Mouse (Mus musculus) urinary bladder, postnatal 25 days (tissue): ENCODE results near the gene Rnf5.

Experiments
- DNase-seq: peaks from one replicate; pipeline ENCODE4 v3.0.0; 2022; ENCODE audit warnings: low spot score

Rnf5 gene

GRCm38 (mm10) chr17:34585877-34586771 is 17.4 kb downstream of the Rnf5 start:
- DNase-seq: no peak

DNA sequence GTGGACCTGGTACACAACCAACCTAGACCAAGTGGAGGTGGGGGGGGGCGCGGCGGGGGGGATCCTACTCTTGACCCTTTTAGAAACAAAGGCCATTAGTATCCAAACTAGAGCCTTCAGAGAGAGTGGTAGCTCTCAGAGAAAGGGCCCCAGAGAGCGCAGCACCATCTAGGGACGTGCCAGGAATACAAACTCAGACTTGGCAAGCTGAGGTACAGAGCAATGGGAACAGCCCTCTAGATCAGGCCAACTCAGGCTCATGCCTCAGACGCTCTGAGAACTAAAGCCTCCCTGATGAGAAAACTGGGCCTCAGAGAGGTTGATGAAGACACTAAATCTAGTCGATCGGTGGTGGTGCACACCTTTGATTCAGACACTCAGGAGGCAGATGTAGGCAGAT is 18.4 kb downstream of the Rnf5 start:
- DNase-seq: no peak

- no peak for DNase-seq
Measured at GRCm38 (mm10) chr17:34583819-34584218, 19.7 kb downstream of the Rnf5 start.

DNA sequence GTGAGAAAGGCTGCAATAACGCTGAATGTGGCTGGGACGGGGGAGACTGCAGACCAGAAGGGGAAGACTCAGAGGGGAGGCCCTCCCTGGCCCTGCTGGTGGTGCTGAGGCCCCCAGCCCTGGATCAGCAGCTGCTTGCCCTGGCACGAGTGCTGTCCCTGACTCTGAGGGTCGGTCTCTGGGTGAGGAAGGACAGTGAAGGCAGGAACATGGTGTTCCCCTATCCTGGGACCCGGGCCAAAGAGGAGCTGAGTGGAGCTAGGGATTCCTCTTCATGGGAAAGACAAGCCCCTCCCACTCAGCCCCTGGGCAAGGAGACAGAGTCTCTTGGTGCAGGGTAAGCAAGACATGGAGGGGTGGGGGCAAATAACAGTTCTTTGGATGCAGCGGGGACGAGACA is 20.1 kb downstream of the Rnf5 start:
- no peak for DNase-seq

DNA sequence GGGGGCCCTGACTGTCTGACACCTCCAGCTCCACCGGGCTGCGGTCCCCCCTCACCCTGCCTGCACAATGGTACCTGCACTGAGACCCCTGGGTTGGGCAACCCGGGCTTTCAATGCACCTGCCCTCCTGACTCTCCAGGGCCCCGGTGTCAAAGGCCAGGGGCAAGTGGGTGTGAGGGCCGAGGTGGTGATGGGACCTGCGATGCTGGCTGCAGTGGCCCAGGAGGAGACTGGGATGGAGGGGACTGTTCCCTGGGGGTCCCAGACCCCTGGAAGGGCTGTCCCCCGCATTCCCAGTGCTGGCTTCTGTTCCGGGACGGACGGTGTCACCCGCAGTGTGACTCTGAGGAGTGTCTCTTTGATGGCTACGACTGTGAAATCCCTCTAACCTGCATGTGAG is 21.0 kb downstream of the Rnf5 start:
- DNase-seq: no peak

DNA sequence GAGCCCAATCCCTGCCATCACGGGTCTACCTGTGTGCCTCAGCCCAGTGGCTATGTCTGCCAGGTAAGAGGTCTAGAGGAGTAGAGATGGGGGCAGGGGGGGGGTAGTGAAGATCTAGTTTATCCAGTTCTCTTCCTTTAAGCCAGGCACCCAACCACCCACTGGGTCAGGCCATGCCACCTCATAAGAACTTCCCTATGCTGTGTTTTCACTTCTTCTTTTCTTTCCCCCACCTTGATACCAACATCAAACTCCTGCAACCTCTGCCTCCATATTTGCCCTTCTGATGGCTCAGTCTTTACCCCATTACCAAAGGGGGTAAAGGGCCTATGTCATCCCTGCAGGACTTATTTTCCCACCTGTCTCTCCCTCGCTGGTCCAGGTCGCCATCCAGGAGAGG is 25.4 kb downstream of the Rnf5 start:
- no peak for DNase-seq

DNA sequence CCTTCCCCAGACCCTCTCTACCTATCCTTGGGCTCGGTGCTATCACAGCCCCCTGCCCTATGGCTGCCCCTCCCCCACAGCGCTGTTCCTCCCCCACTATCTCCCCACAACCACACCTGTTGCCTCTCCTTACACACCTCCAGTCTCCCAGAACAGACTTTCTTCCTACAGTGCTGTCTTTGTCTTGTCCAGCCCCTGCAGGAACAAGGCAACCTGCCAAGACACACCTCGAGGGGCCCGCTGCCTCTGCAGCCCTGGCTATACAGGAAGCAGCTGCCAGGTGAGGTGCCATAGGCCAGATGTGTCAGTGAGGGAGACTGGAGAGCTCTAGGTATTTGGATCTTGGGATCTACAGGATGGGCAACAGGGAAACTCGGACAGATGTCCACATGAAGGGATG is 26.9 kb downstream of the Rnf5 start:
- DNase-seq: no peak

DNA sequence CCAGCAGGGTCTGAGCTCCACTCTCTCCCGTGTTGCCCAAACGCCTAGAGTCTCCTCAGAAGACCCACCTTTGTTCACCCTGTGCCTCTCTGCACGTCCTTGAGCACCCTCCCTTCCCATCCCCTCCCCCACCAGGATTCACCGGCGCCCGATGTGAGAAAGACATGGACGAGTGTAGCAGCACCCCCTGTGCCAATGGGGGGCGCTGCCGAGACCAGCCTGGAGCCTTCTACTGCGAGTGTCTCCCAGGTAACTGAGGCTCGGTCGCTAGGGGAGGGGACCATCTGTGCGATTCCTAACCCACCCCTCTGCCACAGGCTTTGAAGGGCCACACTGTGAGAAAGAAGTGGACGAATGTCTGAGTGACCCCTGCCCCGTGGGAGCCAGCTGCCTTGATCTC is 31.1 kb downstream of the Rnf5 start:
- DNase-seq: no peak

DNA sequence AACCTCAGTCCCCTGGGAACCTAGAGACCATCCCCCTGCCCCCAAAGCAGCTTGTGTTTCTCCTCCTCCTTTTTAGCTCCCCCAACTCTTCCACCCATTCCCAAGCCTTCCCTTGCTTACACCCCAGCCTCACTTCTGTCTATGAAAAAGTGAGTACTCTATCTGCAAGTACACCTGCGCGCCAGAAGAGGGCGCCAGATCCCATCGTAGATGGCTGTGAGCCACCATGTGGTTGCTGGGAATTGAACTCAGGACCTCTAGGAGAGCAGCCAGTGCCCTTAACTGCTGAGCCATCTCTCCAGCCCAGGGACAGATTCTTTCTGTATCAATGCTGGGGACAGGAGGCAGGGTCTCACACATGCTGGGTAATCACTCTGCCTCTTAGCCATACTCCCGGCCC is 31.6 kb downstream of the Rnf5 start:
- DNase-seq: no peak

DNA sequence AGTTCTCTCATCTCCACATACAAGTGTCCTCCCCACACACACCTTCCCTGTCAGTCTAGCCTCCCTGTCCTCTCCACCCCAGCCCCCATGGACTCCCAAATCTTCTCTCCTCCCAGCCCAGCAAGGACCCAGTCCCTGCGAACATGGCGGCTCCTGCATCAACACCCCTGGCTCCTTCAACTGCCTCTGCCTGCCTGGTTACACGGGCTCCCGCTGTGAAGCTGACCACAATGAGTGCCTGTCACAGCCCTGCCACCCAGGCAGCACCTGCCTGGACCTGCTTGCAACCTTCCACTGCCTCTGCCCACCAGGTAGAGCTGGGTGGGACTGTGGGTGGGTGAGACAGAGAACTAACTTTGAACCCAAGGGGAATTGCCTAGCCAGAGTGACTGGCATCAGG is 33.6 kb downstream of the Rnf5 start:
- DNase-seq: no peak

GRCm38 (mm10) chr17:34568421-34568820 is 35.1 kb downstream of the Rnf5 start:
- no peak for DNase-seq

DNA sequence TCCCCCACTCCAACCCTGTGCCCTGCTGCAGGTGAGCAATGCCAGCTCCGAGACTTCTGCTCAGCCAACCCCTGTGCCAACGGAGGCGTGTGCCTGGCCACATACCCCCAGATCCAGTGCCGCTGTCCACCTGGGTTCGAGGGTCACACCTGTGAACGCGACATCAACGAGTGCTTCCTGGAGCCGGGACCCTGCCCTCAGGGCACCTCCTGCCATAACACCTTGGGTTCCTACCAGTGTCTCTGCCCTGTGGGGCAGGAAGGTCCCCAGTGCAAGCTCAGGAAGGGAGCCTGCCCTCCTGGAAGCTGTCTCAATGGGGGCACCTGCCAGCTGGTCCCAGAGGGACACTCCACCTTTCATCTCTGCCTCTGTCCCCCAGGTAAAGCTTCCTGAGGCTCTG is 36.2 kb downstream of the Rnf5 start:
- no peak for DNase-seq

DNA sequence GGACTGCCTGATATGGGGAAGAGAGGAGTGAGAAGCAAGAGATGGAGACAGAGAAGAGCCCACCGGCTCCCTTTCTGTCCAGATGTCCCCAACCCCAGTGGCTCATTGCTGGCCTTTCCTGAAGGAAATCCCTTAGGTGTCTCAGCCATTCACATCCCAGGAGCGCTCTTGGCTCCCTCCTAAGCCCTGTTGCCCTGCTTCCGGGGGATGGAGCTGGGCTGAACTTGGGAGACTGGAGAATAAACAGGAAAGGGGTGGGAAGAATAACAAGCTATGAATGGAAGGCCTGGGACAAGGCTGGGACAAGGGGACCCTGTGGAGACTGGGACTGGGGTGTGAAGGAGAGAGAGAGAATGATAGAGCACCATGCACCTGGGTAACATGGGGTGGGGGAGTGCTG is 38.7 kb downstream of the Rnf5 start:
- DNase-seq: no peak

- DNase-seq: no peak
Measured at GRCm38 (mm10) chr17:34564003-34564421, 39.5 kb downstream of the Rnf5 start, which contains the start of gene Notch4. Gene Notch4 (plus strand): TSS chr17:34564268.

DNA sequence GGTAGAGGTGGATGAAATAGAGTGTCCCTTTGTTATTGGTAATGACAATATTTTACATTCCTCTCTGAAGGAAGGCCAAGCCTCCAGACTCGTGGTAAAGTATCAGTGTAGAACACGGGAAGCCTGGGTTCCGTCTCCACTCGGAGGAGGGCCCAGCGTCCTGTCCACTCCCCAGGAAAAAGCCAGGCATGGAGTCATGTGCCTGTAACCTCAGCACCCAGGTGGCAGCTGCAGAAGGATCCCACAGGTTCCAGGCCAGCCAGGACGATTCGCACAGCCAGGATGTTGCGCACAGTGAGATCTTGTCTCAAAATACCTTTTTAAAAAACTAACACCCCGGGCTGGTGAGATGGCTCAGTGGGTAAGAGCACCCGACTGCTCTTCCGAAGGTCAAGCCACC is 40.1 kb downstream of the Rnf5 start:
- no peak for DNase-seq

DNA sequence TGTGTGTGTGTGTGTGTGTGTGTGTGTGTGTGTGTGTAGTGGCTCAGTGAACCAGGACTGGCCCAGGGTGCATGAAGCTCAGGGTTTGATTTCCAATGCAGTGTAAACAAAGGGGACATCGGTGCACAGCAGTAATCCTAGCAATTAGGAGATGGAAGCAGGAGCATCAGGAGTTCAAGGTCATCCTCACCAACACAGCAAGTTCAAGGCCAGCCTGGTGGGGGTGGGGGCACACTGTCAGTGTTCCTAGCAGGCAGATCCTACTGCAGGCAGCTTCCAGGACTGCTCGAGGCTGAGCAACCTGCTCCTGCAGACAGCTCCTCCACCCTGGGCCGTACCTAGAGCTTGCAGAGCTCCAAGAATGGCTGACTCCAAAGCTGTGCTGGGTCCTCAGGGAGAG is 40.9 kb downstream of the Rnf5 start:
- no peak for DNase-seq

- DNase-seq: no peak
Measured at GRCm38 (mm10) chr17:34561200-34561599, 42.3 kb downstream of the Rnf5 start.

DNA sequence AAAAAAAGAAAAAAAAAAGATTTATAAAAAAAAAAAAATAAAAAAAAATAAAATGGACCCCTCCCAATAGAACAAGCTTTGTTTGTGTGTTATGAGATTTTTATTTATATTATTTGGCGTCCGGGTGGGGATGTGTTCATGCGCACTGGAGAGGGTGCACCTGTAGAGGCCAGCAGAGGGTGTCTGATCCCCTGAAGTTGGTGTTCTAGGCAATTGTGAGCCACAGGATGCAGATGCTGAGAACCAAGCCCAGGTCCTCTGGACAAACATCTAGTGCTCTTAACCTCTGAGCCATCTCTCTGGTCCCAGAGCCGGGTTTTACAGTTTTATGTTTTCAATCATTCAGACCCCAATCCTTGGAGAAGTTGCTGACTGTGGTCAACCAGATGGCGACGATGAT is 43.1 kb downstream of the Rnf5 start:
- no peak for DNase-seq

DNA sequence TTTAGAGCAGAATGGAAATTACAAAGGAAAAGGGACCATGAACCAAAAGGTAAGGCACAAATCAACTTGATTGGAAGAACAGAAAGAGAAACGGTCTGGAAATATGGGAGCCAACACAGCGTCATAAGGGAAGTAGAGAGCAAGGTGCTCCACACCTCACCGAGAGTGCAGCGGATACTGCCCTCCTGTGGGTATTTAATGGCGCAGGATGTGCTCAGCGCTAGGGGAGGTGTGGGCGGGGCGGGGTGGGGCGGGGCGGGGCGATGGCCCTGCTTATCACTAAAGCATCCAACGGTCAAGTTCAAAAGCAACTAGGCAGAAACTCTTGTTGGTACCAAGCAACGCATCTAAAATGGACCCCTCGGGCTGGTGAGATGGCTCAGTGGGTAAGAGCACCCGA is 43.6 kb downstream of the Rnf5 start:
- DNase-seq: no peak

GRCm38 (mm10) chr17:34559116-34559515 is 44.4 kb downstream of the Rnf5 start:
- DNase-seq: no peak

DNA sequence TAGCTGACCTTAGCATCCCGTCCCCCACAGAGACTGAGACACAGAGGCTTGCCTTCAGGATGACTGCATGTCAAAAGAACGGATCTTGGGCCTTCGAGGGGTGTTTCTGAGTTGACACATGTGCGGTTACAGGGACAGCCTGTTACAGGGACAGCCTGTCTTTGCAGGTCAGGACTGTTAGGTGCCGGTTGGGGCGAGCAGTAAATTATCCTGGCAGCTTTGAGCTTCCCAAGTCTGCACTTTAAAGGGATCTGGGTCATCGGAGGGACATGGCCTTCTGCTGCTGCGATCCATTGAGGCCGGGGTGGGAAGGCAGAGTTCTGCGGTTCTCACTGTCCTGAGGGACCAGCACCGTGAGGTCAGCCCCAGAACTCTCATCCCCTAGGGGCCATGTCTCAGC is 46.1 kb downstream of the Rnf5 start:
- no peak for DNase-seq

GRCm38 (mm10) chr17:34556406-34556805 is 47.1 kb downstream of the Rnf5 start:
- DNase-seq: no peak

- peak; percentile 84 for DNase-seq
Measured at GRCm38 (mm10) chr17:34555483-34555882, 48.0 kb downstream of the Rnf5 start.
